In genomic region chr3:107759929-107760581, GRCm38 (mm10) we compare ENCODE assay signal across 7 mouse cellular contexts. TPM values are rescaled to one million over a fixed set of nuclear protein-coding genes. Genes with fewer than 3 reads are reported as not detected.
DNase-seq lines count a peak whose midpoint lies in the region; ATAC-seq and TF ChIP-seq lines count a peak whose summit lies in the region.

Gene Csf1 (minus strand): TSS chr3:107760469.

- peak; percentile 76 for TF ChIP-seq EP300 in heart, adult 2 months (IDR thresholded peaks at IDR 0.05; ENCODE audit: insufficient read depth, low read depth, low read length)

- H3K4me3 ChIP-seq in embryonic facial prominence, embryonic 11.5 days (ENCODE audit: low read depth, low read length): peak within 1 kb of the TSS; percentile 65
- peak within 1 kb of the TSS; percentile 92 for H3K4me3 ChIP-seq in heart, adult 2 months
- peak within 1 kb of the TSS; percentile 79 for H3K4me3 ChIP-seq in limb, embryonic 13.5 days
- H3K4me3 ChIP-seq in midbrain, embryonic 15.5 days: peak within 1 kb of the TSS; percentile 47
- peak within 1 kb of the TSS; percentile 77 for H3K4me3 ChIP-seq in spleen, adult 2 months (ENCODE audit: extremely low read depth, insufficient read depth, insufficient read length)

- WGBS in embryonic facial prominence, embryonic 11.5 days: under 1% methylated on average over 56 of the region's 56 CpGs
- WGBS in heart, adult 2 months: 2% methylated on average over 56 of the region's 56 CpGs
- under 1% methylated on average over 51 of the region's 56 CpGs for WGBS in limb, embryonic 13.5 days
- WGBS in midbrain, embryonic 15.5 days: under 1% methylated on average over 55 of the region's 56 CpGs
- WGBS in spleen, adult 2 months: 1% methylated on average over 56 of the region's 56 CpGs

- no peaks in the 10 kb centered on the region for H3K9me3 ChIP-seq in embryonic facial prominence, embryonic 11.5 days (replicated peaks; ENCODE audit: control insufficient read depth, low read length)
- no peaks in the 10 kb centered on the region for H3K9me3 ChIP-seq in limb, embryonic 13.5 days
- H3K9me3 ChIP-seq in midbrain, embryonic 15.5 days: no peaks in the 10 kb centered on the region

- H3K4me2 ChIP-seq in embryonic facial prominence, embryonic 11.5 days (ENCODE audit: low read depth, low read length): peak within 1 kb of the TSS; percentile 93
- peak within 1 kb of the TSS; percentile 89 for H3K4me2 ChIP-seq in limb, embryonic 13.5 days (replicated peaks)
- H3K4me2 ChIP-seq in midbrain, embryonic 15.5 days: peak within 1 kb of the TSS; percentile 92

- no peaks in the 10 kb centered on the region for H3K36me3 ChIP-seq in embryonic facial prominence, embryonic 11.5 days (replicated peaks; ENCODE audit: control insufficient read depth, insufficient read depth, low read depth, low read length)
- peaks cover 11% of the 10 kb centered on the region for H3K36me3 ChIP-seq in heart, adult 2 months (ENCODE audit: control insufficient read depth, insufficient read depth, low read length)
- H3K36me3 ChIP-seq in limb, embryonic 13.5 days: peaks cover 11% of the 10 kb centered on the region
- H3K36me3 ChIP-seq in midbrain, embryonic 15.5 days (replicated peaks): no peaks in the 10 kb centered on the region
- H3K36me3 ChIP-seq in spleen, adult 2 months (ENCODE audit: control insufficient read depth, insufficient read depth, low read length): no peaks in the 10 kb centered on the region; the same call in 1 of the 2 replicates

- peaks cover 2% of the 10 kb centered on the region for H3K79me2 ChIP-seq in heart, adult 2 months (replicated peaks; ENCODE audit: control insufficient read depth, insufficient read depth, low read length)

- intact Hi-C loops in heart, adult 2 months (cut with DNase I): loop anchor here (2.0 to 10.0 kb wide), 3 partner anchors 33 to 255 kb away; partner anchors contain the start of gene Gstm1

- H3K27me3 ChIP-seq in embryonic facial prominence, embryonic 11.5 days (ENCODE audit: control insufficient read depth, insufficient read depth, low read length): no peaks in the 10 kb centered on the region
- no peaks in the 10 kb centered on the region for H3K27me3 ChIP-seq in heart, adult 2 months (ENCODE audit: control insufficient read depth, insufficient read depth, low read length)
- no peaks in the 10 kb centered on the region for H3K27me3 ChIP-seq in limb, embryonic 13.5 days
- no peaks in the 10 kb centered on the region; the same call in 1 of the 2 replicates for H3K27me3 ChIP-seq in midbrain, embryonic 15.5 days (replicated peaks)
- H3K27me3 ChIP-seq in spleen, adult 2 months (ENCODE audit: control insufficient read depth, insufficient read depth, low read length): no peaks in the 10 kb centered on the region

- peak; percentile 87 for DNase-seq in adrenal gland, postnatal 10 days
- DNase-seq in embryonic facial prominence, embryonic 11.5 days (ENCODE audit: low spot score): peak; percentile 72
- peak; percentile 92 to 94 for DNase-seq in heart, adult 2 months
- peak; percentile 80 for DNase-seq in kidney, adult 8-10 months
- DNase-seq in spleen, adult 2 months (ENCODE audit: low read depth in 1 of 2, low spot score in 2 of 2): peak; percentile 32 to 62

- peak; percentile 46 for TF ChIP-seq CTCF in heart, adult 2 months (IDR thresholded peaks at IDR 0.05)
- TF ChIP-seq CTCF in spleen, adult 2 months (IDR thresholded peaks at IDR 0.05; ENCODE audit: extremely low read depth, insufficient read depth, insufficient read length, insufficient replicate concordance): no peak

- peak; percentile 83 for ATAC-seq in embryonic facial prominence, embryonic 11.5 days (replicated peaks; ENCODE audit: insufficient number of reproducible peaks, low FRiP score, low TSS enrichment, low read depth)
- ATAC-seq in limb, embryonic 13.5 days (ENCODE audit: low FRiP score, low read depth): peak; percentile 86
- peak; percentile 89 for ATAC-seq in midbrain, embryonic 15.5 days (replicated peaks)

- H3K9ac ChIP-seq in embryonic facial prominence, embryonic 11.5 days (replicated peaks; ENCODE audit: low read length): peak within 1 kb of the TSS; percentile 90
- H3K9ac ChIP-seq in heart, adult 2 months (ENCODE audit: low read depth, low read length): peak within 1 kb of the TSS; percentile 96
- H3K9ac ChIP-seq in limb, embryonic 13.5 days: peak within 1 kb of the TSS; percentile 94
- peak within 1 kb of the TSS; percentile 42 for H3K9ac ChIP-seq in midbrain, embryonic 15.5 days

- H3K27ac ChIP-seq in embryonic facial prominence, embryonic 11.5 days (replicated peaks; ENCODE audit: low read depth, low read length): peak within 1 kb of the TSS; percentile 38; the same call in 1 of the 2 replicates
- peak within 1 kb of the TSS; percentile 95 for H3K27ac ChIP-seq in heart, adult 2 months
- H3K27ac ChIP-seq in limb, embryonic 13.5 days: peak within 1 kb of the TSS; percentile 88
- H3K27ac ChIP-seq in midbrain, embryonic 15.5 days: peak within 1 kb of the TSS; percentile 53
- peak within 1 kb of the TSS; percentile 58 for H3K27ac ChIP-seq in spleen, adult 2 months (ENCODE audit: insufficient read depth, low read length)

- H3K4me1 ChIP-seq in embryonic facial prominence, embryonic 11.5 days (ENCODE audit: control insufficient read depth, insufficient read depth, low read length): no peaks in the 10 kb centered on the region
- H3K4me1 ChIP-seq in heart, adult 2 months (ENCODE audit: control insufficient read depth, insufficient read depth, low read length): peaks cover 21% of the 10 kb centered on the region
- H3K4me1 ChIP-seq in limb, embryonic 13.5 days: peaks cover 23% of the 10 kb centered on the region
- peaks cover 27% of the 10 kb centered on the region for H3K4me1 ChIP-seq in midbrain, embryonic 15.5 days
- H3K4me1 ChIP-seq in spleen, adult 2 months (ENCODE audit: control insufficient read depth, insufficient read depth, insufficient read length): peaks cover 5% of the 10 kb centered on the region; the same call in 1 of the 2 replicates

- peak; percentile 96 for TF ChIP-seq POLR2A in heart, adult 2 months (IDR thresholded peaks at IDR 0.05; ENCODE audit: insufficient read depth, low read depth, low read length)
- no peak; the same call in 1 of the 2 replicates for TF ChIP-seq POLR2A in spleen, adult 2 months (IDR thresholded peaks at IDR 0.05; ENCODE audit: low read depth, low read length)

RNA-seq across cellular contexts. Expression of gene Csf1, which starts in this region (rescaled TPM):
- 10 to 100 TPM; 15.6 to 18.3 TPM for total RNA-seq in adrenal gland, postnatal 10 days (2021)
- polyA plus RNA-seq in embryonic facial prominence, embryonic 11.5 days (2014; fragmentation: Nextera tagmentation; extraction: Ambion mirVana): 3.6 and 3.9 TPM in 2 replicates
- total RNA-seq in heart, adult 2 months (2021): 10 to 100 TPM; 30.0 to 41.7 TPM
- polyA plus RNA-seq in heart, adult 2 months (2012; rRNA removed): 32.9 and 44.0 TPM in 2 replicates
- 8.8 and 10.2 TPM in 2 replicates for polyA plus RNA-seq in limb, embryonic 13.5 days (2015; fragmentation: Nextera tagmentation; extraction: Ambion mirVana)
- 6.7 and 7.9 TPM in 2 replicates for polyA plus RNA-seq in midbrain, embryonic 15.5 days (2015; fragmentation: Nextera tagmentation; extraction: Ambion mirVana)
- polyA plus RNA-seq in spleen, adult 2 months (2012; rRNA removed): 46.3 and 50.4 TPM in 2 replicates

Comparison
In these comparisons a context has a peak if more than half of its experiments do, and no peak if none do; other contexts are left out.
1. Peak in every context shown above with its lines: DNase-seq, ATAC-seq, H3K4me3 ChIP-seq and H3K27ac ChIP-seq.
2. H3K27ac ChIP-seq: peak in every context shown above with its lines; median percentile 95 in heart, adult 2 months; 88 in limb, embryonic 13.5 days; 58 in spleen, adult 2 months; 53 in midbrain, embryonic 15.5 days; 38 in embryonic facial prominence, embryonic 11.5 days.
3. H3K9ac ChIP-seq: peak in every context shown above with its lines; median percentile 96 in heart, adult 2 months; 94 in limb, embryonic 13.5 days; 90 in embryonic facial prominence, embryonic 11.5 days; 42 in midbrain, embryonic 15.5 days.